Mouse (Mus musculus): ENCODE data around the gene A130010J15Rik.

Gene A130010J15Rik
- long read RNA-seq, experiment 1, partial matches to known transcripts: 0 of 2 reads
- long read RNA-seq, experiment 1, other reads (novel, unspliced or antisense): 1 of 2 reads
- long read RNA-seq, experiment 2, transcript A130010J15Rik-201 (2 exons, 2,257 nt): major isoform, 5 of 7 reads
- long read RNA-seq, experiment 2, partial matches to known transcripts: 0 of 7 reads
- long read RNA-seq, experiment 2, other reads (novel, unspliced or antisense): 2 of 7 reads

- intact Hi-C loops (cut with DNase I): no loop called here
These were observed at the start of gene A130010J15Rik for GRCm38 (mm10) chr1:193167746-193168145. Gene A130010J15Rik (plus strand): TSS chr1:193168046.

- intact Hi-C loops (cut with DNase I): loop anchor here (5.0 kb wide), 1 partner anchor 120 kb away; no protein-coding TSS in a partner anchor
These were observed 45.1 kb upstream of the A130010J15Rik start for GRCm38 (mm10) chr1:193122793-193123192.

GRCm38 (mm10) chr1:193123290-193123689 is 44.6 kb upstream of the A130010J15Rik start:
- intact Hi-C loops (cut with DNase I): loop anchor here (5.0 kb wide), 1 partner anchor 121 kb away; no protein-coding TSS in a partner anchor

DNA sequence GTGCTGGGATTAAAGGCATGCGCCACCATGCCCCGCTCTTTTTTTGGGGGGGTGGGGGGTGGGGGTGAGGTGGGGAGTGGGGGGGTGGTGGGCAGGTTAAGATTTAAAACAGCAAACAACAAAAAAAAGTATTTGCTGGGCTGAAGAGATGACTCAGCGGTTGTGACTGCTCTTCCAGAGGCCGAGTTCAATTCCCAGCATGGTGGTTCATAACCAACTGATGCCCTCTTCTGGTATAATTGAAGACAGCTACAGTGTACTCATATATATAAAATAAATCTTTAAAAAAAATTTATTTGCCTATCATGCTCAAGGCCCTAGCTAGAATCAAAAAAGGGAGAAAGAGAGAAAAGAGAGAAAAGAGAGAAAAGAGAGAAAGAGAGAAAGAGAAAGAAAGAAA is 42.0 kb upstream of the A130010J15Rik start:
- intact Hi-C loops (cut with DNase I): no loop called here

DNA sequence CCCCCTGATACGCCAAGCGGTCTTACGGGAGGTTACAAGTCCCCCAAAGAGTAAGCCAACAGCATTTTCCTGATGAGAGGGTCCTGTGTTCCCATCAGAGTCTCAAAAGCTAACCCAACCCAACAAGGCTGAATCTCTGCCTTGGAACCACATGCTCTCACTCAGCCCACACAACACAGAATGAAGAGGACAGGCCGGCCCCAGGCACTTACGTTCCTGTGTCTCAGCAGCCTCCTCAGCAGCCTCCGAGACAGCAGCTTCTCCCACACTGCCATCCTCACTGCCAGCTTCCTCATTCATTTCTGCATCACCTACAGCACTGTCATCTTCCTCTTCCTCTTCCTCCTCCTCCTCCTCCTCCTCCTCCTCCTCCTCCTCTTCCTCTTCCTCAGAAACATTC is 39.8 kb upstream of the A130010J15Rik start:
- intact Hi-C loops (cut with DNase I): no loop called here

- intact Hi-C loops (cut with DNase I): no loop called here
These were observed 38.5 kb upstream of the A130010J15Rik start for GRCm38 (mm10) chr1:193129321-193129720.

- intact Hi-C loops (cut with DNase I): loop anchor here (5.0 kb wide), 1 partner anchor 42 kb away; no protein-coding TSS in a partner anchor
These were observed 37.9 kb upstream of the A130010J15Rik start, which contains the start of gene Diexf for GRCm38 (mm10) chr1:193129786-193130455. Gene Diexf (minus strand): TSS chr1:193130272.

- intact Hi-C loops (cut with DNase I): loop anchor here (5.0 kb wide), 1 partner anchor 42 kb away; no protein-coding TSS in a partner anchor
These were observed 37.4 kb upstream of the A130010J15Rik start for GRCm38 (mm10) chr1:193130456-193130825.

DNA sequence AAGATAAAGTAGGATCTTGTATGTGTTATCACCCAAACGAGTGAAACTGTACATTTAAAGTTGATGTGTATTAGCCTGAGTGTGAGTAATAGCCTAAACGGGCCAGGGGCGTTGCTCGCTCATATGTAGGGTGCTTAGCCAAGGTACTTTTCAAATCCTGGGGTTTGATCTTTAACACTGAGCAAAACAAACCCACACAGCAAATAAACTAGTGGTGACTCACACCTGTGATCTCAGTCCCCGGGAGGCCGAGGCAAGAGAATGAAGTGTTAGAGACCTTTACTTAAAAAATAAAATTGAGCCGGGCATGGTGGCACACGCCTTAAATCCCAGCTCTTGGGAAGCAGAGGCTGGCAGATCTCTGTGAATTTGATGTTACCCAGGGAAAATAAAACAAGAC is 37.0 kb upstream of the A130010J15Rik start:
- intact Hi-C loops (cut with DNase I): loop anchor here (5.0 kb wide), 1 partner anchor 41 kb away; no protein-coding TSS in a partner anchor

- intact Hi-C loops (cut with DNase I): loop anchor here (5.0 kb wide), 1 partner anchor 41 kb away; no protein-coding TSS in a partner anchor
These were observed 36.4 kb upstream of the A130010J15Rik start for GRCm38 (mm10) chr1:193131311-193131948.

DNA sequence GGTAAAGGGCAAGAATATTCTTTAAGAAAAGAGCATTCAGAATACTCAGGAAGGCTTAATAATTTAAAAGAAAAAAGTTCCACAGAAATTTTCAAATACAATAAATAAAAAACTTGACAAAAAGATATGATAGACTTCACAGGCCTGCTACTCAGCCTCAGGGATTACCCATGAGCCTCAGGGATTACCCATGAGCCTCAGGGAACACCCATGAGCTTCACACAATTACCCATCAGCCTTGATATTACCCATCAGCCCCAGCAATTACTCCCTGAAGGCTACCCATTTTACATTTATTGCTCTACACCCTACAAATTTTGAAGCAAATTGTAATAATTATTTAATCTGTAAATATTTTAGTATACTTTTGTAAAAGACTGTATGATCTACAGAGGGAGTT is 35.5 kb upstream of the A130010J15Rik start:
- intact Hi-C loops (cut with DNase I): loop anchor here (5.0 kb wide), 1 partner anchor 40 kb away; no protein-coding TSS in a partner anchor

- intact Hi-C loops (cut with DNase I): loop anchor here (5.0 kb wide), 1 partner anchor 39 kb away; no protein-coding TSS in a partner anchor
These were observed 34.1 kb upstream of the A130010J15Rik start for GRCm38 (mm10) chr1:193133726-193134125.

DNA sequence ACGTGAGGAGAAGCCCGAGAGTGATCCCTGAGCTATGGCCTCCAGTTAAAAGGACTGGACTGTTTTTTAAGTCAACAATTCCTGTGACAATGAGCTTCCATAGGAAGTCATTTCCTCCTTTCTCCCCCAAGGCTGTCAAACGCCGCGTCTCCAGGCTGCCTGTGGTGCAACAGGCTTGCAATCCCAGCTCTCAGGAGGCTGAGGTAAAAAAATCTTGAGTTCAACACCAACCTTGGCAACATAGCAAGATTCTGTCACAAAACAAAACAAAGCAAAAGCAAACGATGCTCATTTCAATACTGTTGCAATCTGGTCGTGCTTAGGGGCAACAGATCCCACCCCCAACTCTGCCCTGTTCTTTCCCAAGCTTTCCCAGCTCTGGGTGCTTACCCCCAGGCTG is 29.8 kb upstream of the A130010J15Rik start:
- intact Hi-C loops (cut with DNase I): no loop called here

DNA sequence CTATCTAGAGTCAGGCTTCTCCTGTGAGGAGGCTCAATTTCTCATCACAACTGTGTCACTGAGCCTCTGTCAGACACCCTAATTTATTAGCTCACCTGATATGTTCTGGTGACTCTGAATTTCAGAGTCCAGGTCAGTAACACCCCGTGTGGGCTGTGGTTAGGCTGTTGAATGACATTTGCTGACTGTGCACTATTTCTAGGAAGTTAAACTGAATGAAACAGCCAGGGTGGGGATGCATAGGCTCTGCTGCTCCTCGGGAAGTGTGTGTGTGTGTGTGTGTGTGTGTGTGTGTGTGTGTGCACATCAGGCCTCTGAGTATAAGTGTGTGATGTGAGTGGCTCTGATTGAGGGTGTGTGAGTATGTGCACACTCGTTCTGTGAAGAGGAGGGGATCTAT is 29.2 kb upstream of the A130010J15Rik start:
- intact Hi-C loops (cut with DNase I): no loop called here

- intact Hi-C loops (cut with DNase I): no loop called here
These were observed 26.7 kb upstream of the A130010J15Rik start for GRCm38 (mm10) chr1:193141118-193141517.

- intact Hi-C loops (cut with DNase I): no loop called here
These were observed 25.3 kb upstream of the A130010J15Rik start for GRCm38 (mm10) chr1:193142517-193143062.

DNA sequence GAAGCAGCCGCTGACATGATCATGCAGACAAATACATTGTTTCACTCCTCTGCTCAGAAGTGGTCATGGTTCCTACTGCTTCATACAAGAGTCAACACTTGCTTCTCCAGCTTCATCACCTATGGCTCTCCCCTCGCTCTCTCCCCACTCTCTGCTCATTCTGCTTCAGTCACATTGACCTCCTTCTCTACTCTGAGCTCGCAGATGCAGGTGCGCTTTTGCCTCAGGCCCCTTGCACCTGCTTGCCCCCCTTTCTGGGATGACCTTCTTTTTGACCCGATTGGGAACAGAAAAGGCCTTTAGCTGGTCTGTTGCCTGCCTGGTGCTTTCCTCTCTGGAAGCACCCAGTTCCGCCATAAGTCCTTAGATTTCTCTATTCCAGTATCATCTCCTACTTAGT is 23.3 kb upstream of the A130010J15Rik start:
- intact Hi-C loops (cut with DNase I): no loop called here

DNA sequence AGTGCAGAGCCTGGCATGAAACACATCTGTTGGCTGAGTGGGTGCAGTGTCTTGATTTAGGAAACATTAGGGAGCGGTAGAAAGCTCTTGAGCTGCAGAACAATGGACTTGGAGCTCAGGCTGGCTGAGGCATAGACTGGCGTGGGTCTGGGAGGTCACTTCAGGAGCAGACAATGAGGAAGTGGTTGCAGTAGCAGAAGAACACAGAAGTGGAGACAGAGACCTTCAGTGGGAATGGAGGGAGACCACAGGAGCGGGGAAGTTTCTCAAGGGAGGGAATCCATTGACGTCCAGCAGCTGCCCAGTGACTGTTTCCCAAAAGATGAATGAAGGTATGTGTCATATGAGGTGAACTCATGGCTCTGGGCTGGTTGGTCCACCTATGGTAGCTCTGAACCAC is 22.7 kb upstream of the A130010J15Rik start:
- intact Hi-C loops (cut with DNase I): no loop called here

- intact Hi-C loops (cut with DNase I): no loop called here
These were observed 21.4 kb upstream of the A130010J15Rik start for GRCm38 (mm10) chr1:193146416-193146815.

DNA sequence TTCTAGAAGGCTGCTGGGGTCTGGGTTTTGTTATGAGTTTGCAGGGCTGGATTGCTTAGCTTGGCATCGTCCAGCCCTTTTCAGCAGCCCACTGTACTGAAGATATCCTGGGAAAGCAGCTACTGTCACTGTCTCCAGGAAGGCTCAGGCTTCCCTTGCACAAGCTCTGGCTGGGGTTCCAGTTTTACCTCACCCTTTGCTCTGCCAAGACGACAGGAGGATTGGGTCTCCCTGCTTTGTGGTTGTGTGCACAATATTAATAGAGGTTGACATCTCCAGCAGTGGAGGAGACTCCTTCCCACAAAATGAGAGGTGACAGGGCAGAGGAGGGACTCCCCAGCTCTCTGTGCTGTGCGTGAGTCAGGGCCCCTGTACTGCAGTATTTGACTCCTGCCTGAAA is 18.6 kb upstream of the A130010J15Rik start:
- intact Hi-C loops (cut with DNase I): no loop called here

DNA sequence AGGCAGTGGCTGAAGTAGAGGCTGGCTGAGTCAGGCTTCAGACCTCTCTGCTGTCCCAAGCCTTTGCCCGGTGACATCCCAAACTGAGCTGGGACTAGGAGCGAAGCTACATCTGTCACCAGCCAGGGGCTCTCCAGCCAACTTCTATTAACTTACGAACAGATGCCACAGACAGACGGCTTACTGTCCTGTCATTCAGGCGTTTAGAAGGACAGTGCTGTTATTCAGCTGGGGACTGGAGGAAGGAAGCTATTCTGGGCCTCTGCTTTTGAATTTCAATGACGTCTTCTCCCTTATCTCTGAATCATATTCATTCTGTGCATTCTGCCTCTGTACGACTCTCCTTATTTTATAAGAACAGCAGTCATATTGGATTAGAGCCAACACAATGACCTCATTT is 16.7 kb upstream of the A130010J15Rik start:
- intact Hi-C loops (cut with DNase I): no loop called here

DNA sequence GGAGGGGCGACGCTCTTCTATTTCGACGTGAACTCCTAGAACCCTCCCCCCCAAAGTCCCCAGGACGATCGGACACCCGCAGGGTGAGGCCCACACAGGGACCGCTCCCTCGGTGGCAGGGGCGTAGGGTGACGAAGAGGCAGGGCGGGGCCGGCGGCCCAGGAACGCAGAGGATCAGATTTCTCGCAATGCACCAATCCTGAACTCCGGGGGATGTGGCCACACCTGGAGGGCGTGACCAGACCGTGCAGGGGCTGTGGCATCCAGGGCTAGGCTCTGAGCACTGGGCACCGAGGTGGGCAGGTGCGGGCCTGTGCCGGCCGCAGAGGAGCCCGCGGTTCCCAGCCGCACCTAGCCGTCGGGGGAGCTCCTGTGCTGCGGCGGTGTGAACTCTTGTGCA is 15.0 kb upstream of the A130010J15Rik start, which contains the start of gene Irf6:
Gene Irf6 (plus strand): TSS at position 240 of the 400 bp plus-strand sequence.
- intact Hi-C loops (cut with DNase I): no loop called here
